Mouse (Mus musculus) A20 (cell line): ENCODE measurements around the gene Nptx1.

Experiments used
- DNase-seq: peaks from one replicate; pipeline ENCODE4 v3.0.0-alpha.2; 2011; ENCODE audit warnings: low read depth, low spot score

Nptx1 gene

GRCm38 (mm10) chr11:119493516-119493915 lies 54.0 kb downstream of the Nptx1 start:
- no peak for DNase-seq

- DNase-seq, result peak; percentile 39
Measured at GRCm38 (mm10) chr11:119492830-119493229, 54.7 kb downstream of the Nptx1 start.

- no peak for DNase-seq
Measured at GRCm38 (mm10) chr11:119491690-119492087, 55.9 kb downstream of the Nptx1 start.

- peak; percentile 99 for DNase-seq
Measured at GRCm38 (mm10) chr11:119490861-119491689, 56.5 kb downstream of the Nptx1 start, which contains the start of gene Endov. Gene Endov, plus strand, starts transcription at chr11:119491347.
